Mouse (Mus musculus): ENCODE measurements around the gene Ncaph. TPM values are rescaled to one million over a fixed set of nuclear protein-coding genes. Genes with fewer than 3 reads are reported as not detected.

Gene Ncaph
- polyA plus RNA-seq, 1 experiment from 2014 or later: 33.5 TPM

DNA sequence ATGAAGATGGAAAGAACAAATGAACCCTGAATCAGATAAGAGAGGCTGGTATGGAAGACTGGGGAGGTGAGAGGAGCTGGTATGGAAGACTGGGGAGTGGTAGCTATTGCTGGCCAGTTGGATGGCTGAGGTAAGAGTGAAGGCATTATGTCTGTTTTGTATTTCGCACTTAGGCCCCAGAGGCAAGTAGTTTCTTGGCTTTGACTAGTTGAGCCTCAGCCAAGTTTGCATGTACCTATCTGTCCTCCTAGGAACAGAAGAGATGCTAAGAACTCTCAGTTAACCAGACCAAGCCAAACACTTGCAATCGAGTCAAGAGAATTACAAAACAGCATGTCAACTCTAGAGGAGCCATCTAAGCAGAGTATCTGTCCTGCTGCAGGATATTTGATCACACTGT lies 59.6 kb downstream of the Ncaph start:
- Histone ChIP-seq H3K9me3 (ENCODE audit: control insufficient read depth, low read length) (no peaks in the 10 kb centered on the region), H3K9ac (replicated peaks; ENCODE audit: low read depth, low read length) (no peak overlapping the region), H3K4me1 (replicated peaks; ENCODE audit: control insufficient read depth, insufficient read depth, low read length) (peaks cover 13% of the 10 kb centered on the region), H3K4me3 (replicated peaks; ENCODE audit: low read length) (no peak overlapping the region), H3K4me2 (ENCODE audit: low read length) (no peak overlapping the region), H3K36me3 (ENCODE audit: control insufficient read depth, insufficient read depth) (no peaks in the 10 kb centered on the region), H3K27ac (ENCODE audit: low read length) (no peak overlapping the region), H3K27me3 (replicated peaks; ENCODE audit: control insufficient read depth, insufficient read depth, low read length) (no peaks in the 10 kb centered on the region)
- 91% methylated on average over 2 of the region's 2 CpGs for WGBS
- ATAC-seq: no peak

DNA sequence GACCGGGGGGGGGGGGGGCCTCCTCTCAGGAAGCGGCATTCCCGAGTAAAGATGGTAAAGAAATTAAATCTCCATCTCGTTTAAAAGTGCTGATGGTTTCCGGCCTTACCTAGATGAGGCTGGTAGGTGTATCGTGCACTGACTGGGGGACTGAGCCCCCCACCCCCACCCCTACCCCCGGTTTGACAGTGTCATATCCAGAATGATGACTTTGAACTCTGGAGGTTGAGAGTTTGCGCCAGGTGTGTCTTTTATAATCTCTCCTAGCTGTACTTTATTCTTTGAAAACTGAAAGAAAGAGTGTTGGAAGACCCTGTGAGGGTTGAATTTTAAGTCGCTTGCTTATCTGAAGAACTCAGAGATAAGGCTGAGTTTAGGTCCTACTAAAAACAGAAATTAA lies 62.9 kb downstream of the Ncaph start:
- Histone ChIP-seq H3K27ac (ENCODE audit: low read length) (0 out of 2 replicates have a peak overlapping the region, but pooled peaks have one; percentile 17), H3K4me3 (replicated peaks; ENCODE audit: low read length) (peak overlapping the region; percentile 78), H3K4me1 (replicated peaks; ENCODE audit: control insufficient read depth, insufficient read depth, low read length) (peaks cover 13% of the 10 kb centered on the region), H3K9ac (replicated peaks; ENCODE audit: low read depth, low read length) (peak overlapping the region; percentile 77), H3K9me3 (ENCODE audit: control insufficient read depth, low read length) (no peaks in the 10 kb centered on the region), H3K36me3 (ENCODE audit: control insufficient read depth, insufficient read depth) (peaks cover 9% of the 10 kb centered on the region; the same call in 1 of the 2 replicates), H3K4me2 (ENCODE audit: low read length) (peak overlapping the region; percentile 84), H3K27me3 (replicated peaks; ENCODE audit: control insufficient read depth, insufficient read depth, low read length) (no peaks in the 10 kb centered on the region)
- WGBS: 17% methylated on average over 7 of the region's 9 CpGs
- peak; percentile 41 for ATAC-seq

- under 1% methylated on average over 29 of the region's 32 CpGs for WGBS
- no peaks in the 10 kb centered on the region for H3K27me3 ChIP-seq (replicated peaks; ENCODE audit: control insufficient read depth, insufficient read depth, low read length)
- no peaks in the 10 kb centered on the region for H3K9me3 ChIP-seq (ENCODE audit: control insufficient read depth, low read length)
- ATAC-seq: peak; percentile 100
- H3K36me3 ChIP-seq (ENCODE audit: control insufficient read depth, insufficient read depth): peaks cover 9% of the 10 kb centered on the region; the same call in 1 of the 2 replicates
- H3K27ac ChIP-seq (ENCODE audit: low read length): 0 out of 2 replicates have a peak within 1 kb of the TSS, but pooled peaks have one; percentile 17
- H3K4me3 ChIP-seq (replicated peaks; ENCODE audit: low read length): peak within 1 kb of the TSS; percentile 78
- peak within 1 kb of the TSS; percentile 84 for H3K4me2 ChIP-seq (ENCODE audit: low read length)
- H3K4me1 ChIP-seq (replicated peaks; ENCODE audit: control insufficient read depth, insufficient read depth, low read length): peaks cover 13% of the 10 kb centered on the region
- peak within 1 kb of the TSS; percentile 77 for H3K9ac ChIP-seq (replicated peaks; ENCODE audit: low read depth, low read length)
These were observed 63.3 kb downstream of the Ncaph start, which contains the start of gene Blvra for GRCm38 (mm10) chr2:127070435-127070841. Gene Blvra (plus strand): TSS chr2:127070665.

DNA sequence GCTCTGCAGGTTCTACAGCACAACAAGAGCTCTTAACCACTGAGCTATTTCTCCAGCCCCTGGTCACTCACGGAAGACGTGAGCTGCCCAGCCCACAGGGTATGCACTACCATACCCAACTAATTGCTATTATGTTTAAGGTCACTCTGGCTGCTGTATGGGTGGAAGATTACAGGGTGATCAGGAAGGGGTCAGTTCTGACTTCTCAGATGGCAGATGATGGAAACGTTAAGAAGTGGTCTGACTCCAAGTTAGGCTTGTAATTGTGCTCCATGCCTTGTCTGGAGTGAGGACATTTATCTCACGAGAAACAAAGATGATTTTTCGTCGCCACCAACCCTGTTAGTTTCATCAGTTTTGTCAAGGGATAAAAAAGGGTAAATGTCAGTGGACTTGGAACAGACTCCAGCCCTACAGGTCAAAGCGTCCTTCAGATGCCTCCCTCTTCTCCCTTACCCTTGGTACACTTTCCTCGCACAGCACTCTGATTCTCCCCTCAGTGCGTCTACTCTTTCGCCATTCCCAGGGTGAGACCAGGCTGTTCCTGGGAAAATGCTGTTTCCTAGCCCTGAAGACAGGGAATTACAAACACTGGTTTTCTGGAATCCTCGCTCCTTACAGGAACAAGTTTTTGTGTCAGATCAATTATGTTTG lies 63.8 kb downstream of the Ncaph start:
- H3K9me3 ChIP-seq (ENCODE audit: control insufficient read depth, low read length): no peaks in the 10 kb centered on the region
- H3K4me1 ChIP-seq (replicated peaks; ENCODE audit: control insufficient read depth, insufficient read depth, low read length): peaks cover 13% of the 10 kb centered on the region
- peak overlapping the region; percentile 78 for H3K4me3 ChIP-seq (replicated peaks; ENCODE audit: low read length)
- H3K27me3 ChIP-seq (replicated peaks; ENCODE audit: control insufficient read depth, insufficient read depth, low read length): no peaks in the 10 kb centered on the region
- H3K9ac ChIP-seq (replicated peaks; ENCODE audit: low read depth, low read length): peak overlapping the region; percentile 12; the same call in 1 of the 2 replicates
- H3K4me2 ChIP-seq (ENCODE audit: low read length): peak overlapping the region; percentile 84
- peaks cover 9% of the 10 kb centered on the region; the same call in 1 of the 2 replicates for H3K36me3 ChIP-seq (ENCODE audit: control insufficient read depth, insufficient read depth)
- H3K27ac ChIP-seq (ENCODE audit: low read length): 0 out of 2 replicates have a peak overlapping the region, but pooled peaks have one; percentile 0
- ATAC-seq: no peak
- 16% methylated on average over 11 of the region's 11 CpGs for WGBS

GRCm38 (mm10) chr2:127068806-127069205 lies 64.9 kb downstream of the Ncaph start:
- H3K27ac ChIP-seq (ENCODE audit: low read length): no peak overlapping the region
- no peak overlapping the region for H3K9ac ChIP-seq (replicated peaks; ENCODE audit: low read depth, low read length)
- H3K9me3 ChIP-seq (ENCODE audit: control insufficient read depth, low read length): no peaks in the 10 kb centered on the region
- H3K36me3 ChIP-seq (ENCODE audit: control insufficient read depth, insufficient read depth): peaks cover 9% of the 10 kb centered on the region; the same call in 1 of the 2 replicates
- no peak overlapping the region for H3K4me2 ChIP-seq (ENCODE audit: low read length)
- WGBS: 76% methylated on average over 7 of the region's 7 CpGs
- no peaks in the 10 kb centered on the region for H3K27me3 ChIP-seq (replicated peaks; ENCODE audit: control insufficient read depth, insufficient read depth, low read length)
- peaks cover 13% of the 10 kb centered on the region for H3K4me1 ChIP-seq (replicated peaks; ENCODE audit: control insufficient read depth, insufficient read depth, low read length)
- no peak for ATAC-seq
- H3K4me3 ChIP-seq (replicated peaks; ENCODE audit: low read length): no peak overlapping the region

GRCm38 (mm10) chr2:127061471-127061870 lies 72.3 kb downstream of the Ncaph start:
- Histone ChIP-seq H3K36me3 (ENCODE audit: control insufficient read depth, insufficient read depth) (peaks cover 29% of the 10 kb centered on the region), H3K4me1 (replicated peaks; ENCODE audit: control insufficient read depth, insufficient read depth, low read length) (no peaks in the 10 kb centered on the region), H3K27me3 (replicated peaks; ENCODE audit: control insufficient read depth, insufficient read depth, low read length) (no peaks in the 10 kb centered on the region), H3K9me3 (ENCODE audit: control insufficient read depth, low read length) (no peaks in the 10 kb centered on the region), H3K27ac (ENCODE audit: low read length) (no peak overlapping the region), H3K4me2 (ENCODE audit: low read length) (no peak overlapping the region), H3K4me3 (replicated peaks; ENCODE audit: low read length) (no peak overlapping the region), H3K9ac (replicated peaks; ENCODE audit: low read depth, low read length) (no peak overlapping the region)
- ATAC-seq: no peak
- 94% methylated on average over 9 of the region's 9 CpGs for WGBS

Other genes starting within 250 kb of the Ncaph start
- 50.4 and 53.9 TPM in 2 replicates for gene Sppl2a, start 200.7 kb downstream of the Ncaph start, polyA plus RNA-seq (2015; fragmentation: Nextera tagmentation; extraction: Ambion mirVana)
- gene Ap4e1, start 125.2 kb downstream of the Ncaph start, polyA plus RNA-seq (2015; fragmentation: Nextera tagmentation; extraction: Ambion mirVana): 11.2 and 12.0 TPM in 2 replicates
- gene Blvra, start 63.3 kb downstream of the Ncaph start, polyA plus RNA-seq (2015; fragmentation: Nextera tagmentation; extraction: Ambion mirVana): 30.6 and 31.0 TPM in 2 replicates
- gene Itpripl1, start 9.5 kb upstream of the Ncaph start, polyA plus RNA-seq (2015; fragmentation: Nextera tagmentation; extraction: Ambion mirVana): 16.5 and 19.1 TPM in 2 replicates
- gene 1810024B03Rik, start 74.3 kb upstream of the Ncaph start, polyA plus RNA-seq (2015; fragmentation: Nextera tagmentation; extraction: Ambion mirVana): 0.98 and 1.3 TPM in 2 replicates
- 64.0 and 64.6 TPM in 2 replicates for gene Snrnp200, start 74.4 kb upstream of the Ncaph start, polyA plus RNA-seq (2015; fragmentation: Nextera tagmentation; extraction: Ambion mirVana)
- 67.0 and 69.3 TPM in 2 replicates for gene Ciao1, start 113.9 kb upstream of the Ncaph start, polyA plus RNA-seq (2015; fragmentation: Nextera tagmentation; extraction: Ambion mirVana)
- gene Tmem127, start 114.0 kb upstream of the Ncaph start, polyA plus RNA-seq (2015; fragmentation: Nextera tagmentation; extraction: Ambion mirVana): 49.0 and 50.1 TPM in 2 replicates
- 98.3 and 106 TPM in 2 replicates for gene Stard7, start 136.3 kb upstream of the Ncaph start, polyA plus RNA-seq (2015; fragmentation: Nextera tagmentation; extraction: Ambion mirVana)
- 6.6 and 7.7 TPM in 2 replicates for gene Dusp2, start 202.2 kb upstream of the Ncaph start, polyA plus RNA-seq (2015; fragmentation: Nextera tagmentation; extraction: Ambion mirVana)
- not detected in 2 replicates for gene Astl, start 204.7 kb upstream of the Ncaph start, polyA plus RNA-seq (2015; fragmentation: Nextera tagmentation; extraction: Ambion mirVana)
- 0.62 and 0.68 TPM in 2 replicates for gene Adra2b, start 229.3 kb upstream of the Ncaph start, polyA plus RNA-seq (2015; fragmentation: Nextera tagmentation; extraction: Ambion mirVana)